Mouse (Mus musculus) G1E (cell line): ENCODE data around the gene Stn1. TPM values are rescaled to one million over a fixed set of nuclear protein-coding genes. Genes with fewer than 3 reads are reported as not detected.

Experiments used
- ATAC-seq: 2 replicates; pipeline ENCODE4 v1.8.0; 2016; ENCODE audit warnings: mild to moderate bottlenecking; ENCODE audit not compliant: insufficient number of reproducible peaks, poor library complexity, low FRiP score, severe bottlenecking; ENCODE audit errors: extremely low read depth
- DNase-seq: peaks from one replicate; pipeline ENCODE4 v3.0.0; 2012; ENCODE audit warnings: low spot score
- H3K27me3 ChIP-seq: 2 replicates; pipeline ENCODE4 v1.6.1; 2012; ENCODE audit warnings: mild to moderate bottlenecking, low read length, inconsistent platforms; ENCODE audit not compliant: insufficient read depth
- H3K36me3 ChIP-seq: replicated peaks from 2 replicates; pipeline ENCODE3; 2012; ENCODE audit warnings: mild to moderate bottlenecking, inconsistent platforms
- H3K4me1 ChIP-seq: 2 replicates; pipeline ENCODE4 v1.6.1; 2012; ENCODE audit warnings: low read depth, low read length, inconsistent platforms, mixed read lengths; ENCODE audit not compliant: insufficient read depth
- H3K4me3 ChIP-seq: 2 replicates; pipeline ENCODE4 v1.5.1; 2012; ENCODE audit warnings: low read depth, mild to moderate bottlenecking, inconsistent platforms, low read length, moderate library complexity, mixed read lengths
- H3K9me3 ChIP-seq: replicated peaks from 2 replicates; pipeline ENCODE4 v1.6.1; 2012; ENCODE audit warnings: inconsistent platforms
- CTCF ChIP-seq: IDR thresholded peaks from 2 replicates; pipeline ENCODE4 v1.5.1; 2012; ENCODE audit warnings: low read depth, low read length, inconsistent platforms, mixed read lengths
- GATA1 ChIP-seq: IDR thresholded peaks from 2 replicates; pipeline ENCODE4 v1.6.1; 2012; ENCODE audit warnings: borderline replicate concordance, low read length, inconsistent platforms, mixed read lengths
- GATA2 ChIP-seq: IDR thresholded peaks from 2 replicates; pipeline ENCODE4 v1.6.1; 2012; ENCODE audit warnings: low read depth, low read length, inconsistent platforms, borderline replicate concordance
- POLR2AphosphoS5 ChIP-seq: IDR thresholded peaks from 2 replicates; pipeline ENCODE4 v1.6.1; 2012; ENCODE audit warnings: low read depth, low read length, inconsistent platforms; ENCODE audit not compliant: insufficient replicate concordance
- TAL1 ChIP-seq: conservative IDR thresholded peaks from 2 replicates; pipeline ENCODE4 v1.6.1; 2012; ENCODE audit warnings: low read depth, low read length, inconsistent platforms, mixed read lengths
- polyA plus RNA-seq: library from polyadenylated mRNA; stranded (reverse); fragments of >175 nt; gene quantifications from 2 replicates; pipeline ENCODE4 v1.2.3, GENCODE M21; 2012
- total RNA-seq, 2 experiments: library from RNA; stranded (forward) in 1 of 2; stranded (reverse) in 1 of 2; fragments of 200-1000 nt in 1 of 2; fragments of >200 nt in 1 of 2; fragmentation: Nextera tagmentation in 1 of 2; gene quantifications; 2 replicates each; pipeline ENCODE4 v1.2.3; 2014 to 2017

Stn1 gene
- total and polyA plus RNA-seq, 3 experiments, result 7.7 to 26.9 (median 19.7) TPM

DNA sequence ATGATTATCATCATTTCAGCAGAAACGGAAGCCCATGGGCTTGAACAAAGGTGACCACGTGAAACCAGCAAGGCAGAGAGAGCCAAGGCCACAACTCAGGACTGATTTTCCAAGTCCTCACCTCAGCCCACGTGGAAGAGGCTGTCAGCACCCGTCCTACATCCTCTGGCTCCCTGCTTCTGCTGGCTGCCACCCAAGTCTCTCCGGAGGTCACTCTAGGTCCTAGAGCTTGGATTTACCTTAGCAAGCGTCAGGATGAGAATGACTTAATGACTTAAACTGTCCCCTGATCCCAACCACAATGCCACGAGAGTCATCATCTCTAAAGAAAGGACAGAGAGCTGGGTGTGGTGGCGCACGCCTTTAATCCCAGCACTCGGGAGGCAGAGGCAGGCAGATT, 84.6 kb downstream of the Stn1 start:
- no peak for DNase-seq
- H3K9me3 ChIP-seq, result no peaks in the 10 kb centered on the region
- no peak for TF ChIP-seq CTCF
- TF ChIP-seq GATA2, result no peak
- TF ChIP-seq TAL1, result no peak
- no peak for TF ChIP-seq POLR2AphosphoS5
- no peak for TF ChIP-seq GATA1
- no peak overlapping the region for H3K4me3 ChIP-seq
- H3K4me1 ChIP-seq, result no peaks in the 10 kb centered on the region
- H3K36me3 ChIP-seq, result no peaks in the 10 kb centered on the region
- ATAC-seq, result no peak
- H3K27me3 ChIP-seq, result peaks cover 4% of the 10 kb centered on the region; the same call in 1 of the 2 replicates

DNA sequence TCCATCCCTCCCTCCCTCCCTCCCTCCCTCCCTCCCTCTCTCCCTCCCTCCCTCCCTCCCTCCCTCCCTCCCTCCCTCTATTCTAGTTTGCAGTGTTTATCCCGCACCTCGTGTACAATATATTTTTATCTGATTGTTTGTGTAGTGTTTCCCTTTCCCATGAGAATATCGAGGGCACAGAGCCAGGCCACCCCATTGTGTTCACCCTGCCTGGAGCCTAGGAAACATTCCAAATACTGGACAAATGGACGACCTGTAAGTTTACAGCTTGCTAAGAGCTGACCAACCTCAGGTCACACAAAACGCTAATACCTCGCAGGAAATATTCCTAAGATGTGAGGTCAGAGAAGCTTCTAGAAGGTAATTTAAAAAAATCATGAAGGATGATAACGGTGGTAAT, 85.1 kb downstream of the Stn1 start:
- Histone ChIP-seq H3K36me3 (no peaks in the 10 kb centered on the region), H3K9me3 (no peaks in the 10 kb centered on the region), H3K27me3 (peaks cover 4% of the 10 kb centered on the region; the same call in 1 of the 2 replicates), H3K4me3 (no peak overlapping the region), H3K4me1 (no peaks in the 10 kb centered on the region)
- DNase-seq (no peak), ATAC-seq (no peak)
- TF ChIP-seq GATA2 (no peak), POLR2AphosphoS5 (no peak), CTCF (no peak), TAL1 (no peak), GATA1 (no peak)

DNA sequence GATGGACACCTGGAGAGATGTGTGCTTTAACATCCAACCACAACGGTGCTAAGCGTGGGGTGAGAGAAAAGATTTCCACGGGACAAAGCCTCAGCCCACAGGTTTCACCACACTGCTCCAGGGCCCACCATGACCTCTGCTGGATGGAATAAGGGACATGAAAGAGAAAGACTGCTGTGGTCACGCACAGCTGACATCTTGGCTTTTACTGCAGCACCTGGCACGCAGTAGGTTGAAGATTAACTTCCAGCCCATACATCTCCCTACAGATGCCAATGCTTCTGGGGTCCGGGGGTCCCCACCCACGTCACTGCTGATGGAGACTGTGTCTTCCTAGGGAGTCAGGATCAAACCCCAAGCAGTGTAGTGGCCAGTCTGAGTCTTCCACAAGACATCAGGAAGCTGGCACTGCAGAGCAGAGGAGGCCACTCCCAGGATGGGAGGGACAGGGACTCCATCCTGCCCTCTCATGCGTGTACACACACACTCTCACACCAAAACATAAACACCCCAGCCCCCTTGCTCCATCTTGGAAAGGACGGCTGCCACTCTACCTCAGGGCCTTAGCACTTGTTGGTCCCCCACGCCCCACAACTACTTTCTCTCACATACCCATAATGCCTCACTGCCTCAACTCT, 85.7 kb downstream of the Stn1 start:
- DNase-seq, result no peak
- Histone ChIP-seq H3K9me3 (no peaks in the 10 kb centered on the region), H3K4me3 (no peak overlapping the region), H3K4me1 (no peaks in the 10 kb centered on the region), H3K27me3 (peaks cover 5% of the 10 kb centered on the region; the same call in 1 of the 2 replicates), H3K36me3 (no peaks in the 10 kb centered on the region)
- ATAC-seq, result no peak
- TF ChIP-seq GATA1 (no peak), TAL1 (no peak), POLR2AphosphoS5 (no peak), GATA2 (no peak), CTCF (no peak)

Other genes with a start within 250 kb of the Stn1 start
- not detected in 2 replicates for gene Sh3pxd2a, start 73.1 kb downstream of the Stn1 start, total RNA-seq (2014; fragmentation: Nextera tagmentation)
- gene Sh3pxd2a, start 73.1 kb downstream of the Stn1 start, total RNA-seq (2017), result under 0.01 and 0.16 TPM in 2 replicates
- gene Sh3pxd2a, start 73.1 kb downstream of the Stn1 start, polyA plus RNA-seq, result not detected in 2 replicates
- gene Slk, start 42.2 kb upstream of the Stn1 start, total RNA-seq (2014; fragmentation: Nextera tagmentation), result 112 and 116 TPM in 2 replicates
- gene Slk, start 42.2 kb upstream of the Stn1 start, total RNA-seq (2017), result 111 and 128 TPM in 2 replicates
- 18.5 and 20.0 TPM in 2 replicates for gene Slk, start 42.2 kb upstream of the Stn1 start, polyA plus RNA-seq
- gene Col17a1, start 154.6 kb upstream of the Stn1 start, total RNA-seq (2014; fragmentation: Nextera tagmentation), result not detected in 2 replicates
- 0.05 and 0.17 TPM in 2 replicates for gene Col17a1, start 154.6 kb upstream of the Stn1 start, total RNA-seq (2017)
- not detected in 2 replicates for gene Col17a1, start 154.6 kb upstream of the Stn1 start, polyA plus RNA-seq
- 80.1 and 88.6 TPM in 2 replicates for gene Sfr1, start 194.2 kb upstream of the Stn1 start, total RNA-seq (2014; fragmentation: Nextera tagmentation)
- gene Sfr1, start 194.2 kb upstream of the Stn1 start, total RNA-seq (2017), result 151 and 187 TPM in 2 replicates
- 12.3 and 17.1 TPM in 2 replicates for gene Sfr1, start 194.2 kb upstream of the Stn1 start, polyA plus RNA-seq